Mouse (Mus musculus) heart, postnatal 25 days (tissue): Measurements from ENCODE around the gene Myadm. TPM values are rescaled to one million over a fixed set of nuclear protein-coding genes. Genes with fewer than 3 reads are reported as not detected.

Experiments
- DNase-seq: peaks from one replicate; pipeline ENCODE4 v3.0.0; 2022; ENCODE audit warnings: low spot score
- intact Hi-C: fragments of 180-260 bp; cut with DNase I; formaldehyde crosslinking; loops from one replicate; pipeline ENCODE4 v1.15.1; 2025
- total RNA-seq, 2 experiments: library from RNA; stranded (reverse); gene quantifications; 2 replicates each; pipeline ENCODE4 v1.2.3; 2021

The Myadm gene
- total RNA-seq, 2 experiments from 2014 or later = 157 to 191 TPM

DNA sequence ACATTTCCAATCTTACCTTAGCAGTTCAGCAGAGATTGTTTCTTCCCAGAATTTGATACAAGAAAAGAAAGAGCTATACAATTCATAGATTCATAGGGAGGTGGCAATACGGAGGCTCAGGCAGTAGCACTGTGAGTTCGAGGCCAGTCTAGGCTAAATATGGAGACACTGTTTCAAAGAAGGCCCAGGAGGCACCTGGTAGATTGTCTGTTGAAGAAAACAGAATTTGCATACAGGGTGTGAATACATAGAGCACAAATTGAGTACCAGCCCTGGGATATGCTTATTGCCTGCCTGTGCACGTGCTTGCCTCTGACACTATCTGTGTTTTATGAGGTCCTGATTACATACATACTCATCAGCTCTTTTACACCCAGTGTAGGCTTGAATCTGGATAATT, 17.5 kb downstream of the Myadm start:
- intact Hi-C loops = no loop called here
- DNase-seq = no peak

DNA sequence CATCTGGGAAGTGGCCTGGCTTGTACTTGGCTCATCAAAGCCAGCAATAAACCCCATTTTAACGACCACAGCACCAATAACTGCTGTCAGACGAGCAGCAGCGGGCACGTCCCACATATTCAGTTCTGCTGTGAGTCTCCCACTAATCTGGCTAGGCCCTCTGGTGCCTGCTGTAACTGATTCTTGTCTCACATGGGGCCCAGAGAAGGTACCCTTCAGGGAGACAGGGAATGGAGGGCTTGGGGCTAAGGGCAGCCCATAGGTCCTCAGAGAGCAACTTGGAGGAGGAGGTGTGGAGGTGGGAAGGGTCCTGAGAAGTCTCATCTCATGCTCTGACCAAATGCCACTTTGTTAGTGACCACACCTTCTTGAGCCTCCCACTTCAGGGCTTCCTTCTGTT, 19.8 kb downstream of the Myadm start:
- DNase-seq = no peak
- intact Hi-C loops = no loop called here

DNA sequence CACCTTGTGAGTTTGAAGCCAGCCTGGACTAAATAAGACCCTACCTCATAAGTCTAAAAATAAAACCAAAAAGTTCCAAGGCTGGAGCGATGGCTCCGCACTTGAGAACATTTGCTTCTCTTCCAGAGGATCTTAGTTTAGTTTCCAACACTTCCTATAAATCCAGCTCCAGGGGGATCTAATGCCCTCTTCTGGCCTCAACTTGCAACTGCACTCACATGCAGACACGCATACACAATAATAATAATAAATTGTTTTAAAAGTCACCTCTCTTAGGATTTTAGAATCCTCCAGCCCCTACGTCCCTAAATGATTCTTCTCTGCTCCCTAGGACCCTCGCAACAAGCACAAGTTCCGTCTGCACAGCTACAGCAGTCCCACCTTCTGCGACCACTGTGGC, 21.4 kb downstream of the Myadm start:
- DNase-seq = no peak
- intact Hi-C loops = no loop called here

DNA sequence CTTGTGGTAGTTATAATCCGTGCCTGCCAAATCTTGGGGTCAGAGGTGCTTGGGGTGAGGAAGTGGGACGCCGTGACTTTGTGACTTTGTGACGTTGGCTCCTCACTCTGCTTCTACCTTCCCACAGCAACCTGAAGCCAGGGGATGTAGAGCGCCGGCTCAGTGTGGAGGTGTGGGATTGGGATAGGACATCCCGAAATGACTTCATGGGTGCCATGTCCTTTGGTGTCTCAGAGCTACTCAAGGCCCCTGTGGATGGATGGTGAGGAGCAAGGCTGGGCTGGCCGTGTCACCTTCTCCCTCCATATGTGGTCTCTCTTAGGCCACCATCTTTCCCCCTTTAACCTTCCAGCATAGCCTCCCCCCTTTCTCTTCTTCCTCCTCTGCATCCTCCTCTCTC, 24.7 kb downstream of the Myadm start:
- intact Hi-C loops = no loop called here
- no peak for DNase-seq

DNA sequence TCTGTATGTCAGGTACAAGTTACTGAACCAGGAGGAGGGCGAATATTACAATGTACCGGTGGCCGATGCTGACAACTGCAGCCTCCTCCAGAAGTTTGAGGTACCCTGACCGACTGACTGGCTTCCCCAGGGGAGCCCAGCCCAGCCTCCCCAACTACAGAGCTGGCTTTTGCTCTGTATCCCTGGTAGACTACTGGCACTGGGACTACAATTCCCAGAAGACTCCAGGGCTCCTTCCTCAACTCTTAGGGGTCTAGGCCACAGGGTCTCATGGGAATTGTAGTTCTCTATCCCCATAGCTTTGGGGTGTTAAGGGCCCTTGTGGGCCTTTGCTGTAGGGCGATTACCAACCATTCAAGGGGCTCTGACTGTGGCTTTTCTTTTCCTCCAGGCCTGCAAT, 25.2 kb downstream of the Myadm start:
- no peak for DNase-seq
- intact Hi-C loops = no loop called here

DNA sequence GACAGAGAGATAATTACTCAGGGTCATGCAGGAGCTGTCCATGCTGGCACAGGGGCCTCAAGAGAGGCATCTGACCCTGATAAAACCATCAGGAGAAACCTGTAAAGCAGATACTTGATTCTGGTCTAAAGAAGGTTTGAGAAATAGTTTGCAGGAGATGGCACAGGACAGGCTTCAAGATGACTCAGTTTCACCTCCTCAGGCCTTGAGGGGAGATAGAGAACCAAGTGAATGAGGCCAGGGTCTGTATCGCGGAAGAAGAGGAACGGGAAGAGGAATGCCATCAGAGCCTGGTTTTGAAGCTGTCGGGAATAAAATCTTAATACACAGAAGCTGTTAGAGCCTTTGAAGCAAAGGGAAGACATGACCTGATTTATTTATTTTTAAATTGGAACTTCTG, 28.8 kb downstream of the Myadm start:
- intact Hi-C loops = no loop called here
- DNase-seq = no peak

DNA sequence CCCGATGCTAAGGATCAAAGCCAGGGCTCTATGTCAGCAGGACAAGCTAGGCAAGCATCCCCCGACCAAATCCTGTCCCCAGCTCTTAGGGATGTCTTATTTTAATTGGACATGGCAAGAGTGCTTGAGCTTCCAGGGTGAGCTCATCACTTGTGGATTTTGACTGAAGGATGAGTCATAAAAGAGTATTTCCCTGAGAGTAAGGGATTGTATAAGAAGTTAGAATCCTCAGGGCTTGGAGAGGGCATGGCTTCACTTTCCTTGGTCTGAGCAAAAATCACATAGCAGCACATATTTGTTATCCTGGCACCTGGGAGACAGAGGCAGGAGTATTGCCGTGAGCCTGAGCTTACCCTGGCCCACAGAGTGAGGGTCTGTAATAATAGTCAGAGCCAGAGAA, 32.0 kb downstream of the Myadm start:
- intact Hi-C loops = no loop called here
- no peak for DNase-seq

DNA sequence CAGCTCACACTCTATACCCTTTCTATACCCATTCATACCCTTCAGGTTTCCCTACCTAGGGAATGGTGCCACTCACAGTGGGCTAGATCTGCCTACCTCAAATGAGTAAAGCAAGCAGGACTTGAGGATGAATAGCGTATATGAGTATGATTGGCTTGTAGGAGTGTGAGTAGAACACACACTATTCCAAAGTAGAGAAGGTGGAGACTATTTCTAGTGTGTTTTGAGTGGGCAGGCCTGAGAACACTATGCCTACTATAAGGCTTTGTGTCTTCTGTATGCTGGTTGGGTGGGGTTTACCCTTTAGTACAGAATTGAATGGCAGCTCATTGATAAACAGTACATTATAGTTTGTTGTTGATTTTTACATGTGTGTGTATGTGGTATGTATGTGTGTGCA, 34.9 kb downstream of the Myadm start:
- DNase-seq = no peak
- intact Hi-C loops = no loop called here

DNA sequence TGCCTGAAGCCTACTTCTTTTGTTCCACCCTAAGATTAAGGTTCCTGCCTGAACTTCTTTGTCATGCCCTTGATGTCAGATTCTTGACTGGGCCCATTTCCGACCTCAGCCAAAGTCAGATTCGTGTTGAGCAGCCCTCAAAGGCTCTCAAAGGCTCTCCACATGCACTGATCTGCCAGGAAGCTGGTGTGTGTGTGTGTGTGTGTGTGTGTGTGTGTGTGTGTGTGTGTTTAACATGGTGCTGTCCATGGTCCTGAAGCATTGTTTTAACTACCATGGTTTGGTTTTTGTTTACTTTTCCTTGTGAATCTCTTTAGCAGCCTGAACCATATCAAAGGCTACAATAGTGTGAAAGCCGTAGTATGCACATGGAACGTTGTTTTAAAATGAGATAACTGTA, 39.1 kb downstream of the Myadm start:
- intact Hi-C loops = no loop called here
- no peak for DNase-seq

DNA sequence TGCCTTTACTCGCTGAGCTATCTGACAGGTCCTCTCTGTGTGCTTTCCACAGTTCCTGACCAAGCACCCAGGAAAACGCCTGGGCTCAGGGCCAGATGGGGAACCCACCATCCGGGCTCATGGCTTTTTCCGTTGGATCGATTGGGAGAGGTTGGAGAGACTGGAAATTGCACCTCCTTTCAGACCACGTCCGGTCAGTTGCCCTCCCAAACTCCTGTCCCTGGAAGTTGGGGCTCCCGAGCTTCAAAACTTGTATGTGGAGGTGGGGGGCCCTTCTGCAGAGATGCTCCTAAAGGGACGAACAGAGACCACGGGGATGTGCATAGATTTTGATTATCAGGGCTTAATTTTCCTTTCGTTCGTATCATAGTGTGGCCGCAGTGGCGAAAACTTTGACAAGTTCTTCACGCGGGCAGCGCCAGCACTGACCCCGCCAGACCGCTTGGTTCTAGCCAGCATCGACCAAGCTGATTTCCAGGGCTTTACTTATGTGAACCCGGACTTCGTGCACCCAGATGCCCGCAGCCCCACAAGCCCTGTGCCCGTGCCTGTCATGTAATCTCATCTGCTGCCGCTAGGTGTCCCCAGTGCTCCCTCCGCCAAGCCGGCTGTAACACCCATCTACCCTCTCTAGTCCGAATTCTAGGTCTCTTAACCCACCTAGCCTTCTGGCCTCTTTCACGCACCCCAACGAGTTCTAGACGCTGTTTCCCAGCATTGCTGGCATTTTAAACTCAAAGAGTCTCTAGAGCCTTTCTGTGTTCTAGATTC, 41.1 kb downstream of the Myadm start:
- intact Hi-C loops = loop anchor here (2.0 kb wide), 1 partner anchor 119 kb away; no protein-coding TSS in a partner anchor
- peak; percentile 44 for DNase-seq

DNA sequence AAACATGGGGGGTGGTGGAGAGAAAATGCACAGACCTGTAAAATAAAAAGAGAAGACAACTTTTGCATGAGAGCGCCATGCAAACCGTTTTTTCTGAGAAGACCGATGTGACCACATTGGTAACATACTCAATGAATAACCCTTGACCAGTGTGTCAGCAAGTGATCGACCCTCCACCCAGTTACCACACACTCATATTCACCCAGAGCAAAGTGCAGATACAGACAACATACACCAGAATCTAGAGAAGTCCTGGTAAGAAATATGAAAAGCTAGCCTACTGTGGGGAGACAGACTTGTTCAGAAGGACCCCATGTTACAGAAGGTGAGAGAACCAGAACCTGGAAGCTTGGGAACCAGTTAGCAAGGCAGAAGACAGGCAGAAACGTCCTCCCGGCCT, 42.3 kb downstream of the Myadm start:
- intact Hi-C loops = loop anchor here (2.0 kb wide), 1 partner anchor 118 kb away; no protein-coding TSS in a partner anchor

DNA sequence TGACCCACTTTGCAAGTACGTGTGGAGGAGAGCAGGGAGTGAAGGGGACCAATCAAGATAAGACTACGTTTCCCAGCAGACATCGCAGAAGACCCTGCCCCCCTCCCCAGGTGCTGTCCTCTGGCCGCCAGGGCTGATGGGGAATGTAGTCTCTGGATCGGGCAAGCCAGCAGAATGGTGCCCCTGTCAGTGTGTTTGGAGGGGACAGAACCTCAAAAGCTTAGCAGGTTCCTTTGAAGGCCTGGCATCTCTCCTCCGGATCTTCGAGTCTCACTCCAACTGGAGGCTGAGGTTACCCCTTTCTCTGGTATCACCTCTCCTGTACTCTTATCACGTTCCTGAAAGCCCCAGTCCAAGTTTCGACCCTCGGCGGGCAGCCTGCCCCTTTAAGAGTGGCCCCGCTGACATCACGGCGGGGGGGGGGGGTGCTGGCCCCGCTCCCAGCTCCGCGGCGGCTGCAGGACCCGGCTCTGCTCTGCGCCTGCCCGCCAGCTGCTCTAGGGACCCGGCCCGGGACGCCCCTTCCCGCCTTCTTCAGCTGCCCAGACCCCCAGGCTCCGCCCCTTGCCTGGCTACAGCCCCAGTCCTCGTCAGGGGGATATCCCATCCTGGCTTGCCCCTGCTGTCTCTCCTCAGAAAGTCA, 42.8 kb downstream of the Myadm start:
- intact Hi-C loops = loop anchor here (2.0 kb wide), 1 partner anchor 117 kb away; no protein-coding TSS in a partner anchor
- peak; percentile 45 for DNase-seq

More for the DNA sequence above, 42.3 kb downstream of the Myadm start:
- DNase-seq = no peak

DNA sequence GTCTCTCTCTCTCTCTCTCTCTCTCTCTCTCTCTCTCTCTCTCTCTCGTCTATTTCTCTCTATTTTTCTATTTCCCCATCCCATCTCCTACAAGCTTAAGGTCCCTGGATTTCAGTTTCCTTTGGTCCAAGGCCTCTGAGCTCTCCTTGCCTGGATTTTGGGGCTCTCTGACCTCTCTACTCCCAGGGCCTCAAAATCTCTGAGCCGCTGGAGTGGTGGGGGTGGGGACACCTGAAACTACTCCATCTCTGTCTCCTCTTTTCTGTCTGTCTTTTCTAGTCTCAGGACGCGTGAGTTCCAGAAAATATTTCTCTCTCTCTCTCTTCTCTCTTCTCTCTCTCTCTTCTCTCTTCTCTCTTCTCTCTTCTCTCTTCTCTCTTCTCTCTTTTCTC, 43.3 kb downstream of the Myadm start:
- intact Hi-C loops = no loop called here
- no peak for DNase-seq

DNA sequence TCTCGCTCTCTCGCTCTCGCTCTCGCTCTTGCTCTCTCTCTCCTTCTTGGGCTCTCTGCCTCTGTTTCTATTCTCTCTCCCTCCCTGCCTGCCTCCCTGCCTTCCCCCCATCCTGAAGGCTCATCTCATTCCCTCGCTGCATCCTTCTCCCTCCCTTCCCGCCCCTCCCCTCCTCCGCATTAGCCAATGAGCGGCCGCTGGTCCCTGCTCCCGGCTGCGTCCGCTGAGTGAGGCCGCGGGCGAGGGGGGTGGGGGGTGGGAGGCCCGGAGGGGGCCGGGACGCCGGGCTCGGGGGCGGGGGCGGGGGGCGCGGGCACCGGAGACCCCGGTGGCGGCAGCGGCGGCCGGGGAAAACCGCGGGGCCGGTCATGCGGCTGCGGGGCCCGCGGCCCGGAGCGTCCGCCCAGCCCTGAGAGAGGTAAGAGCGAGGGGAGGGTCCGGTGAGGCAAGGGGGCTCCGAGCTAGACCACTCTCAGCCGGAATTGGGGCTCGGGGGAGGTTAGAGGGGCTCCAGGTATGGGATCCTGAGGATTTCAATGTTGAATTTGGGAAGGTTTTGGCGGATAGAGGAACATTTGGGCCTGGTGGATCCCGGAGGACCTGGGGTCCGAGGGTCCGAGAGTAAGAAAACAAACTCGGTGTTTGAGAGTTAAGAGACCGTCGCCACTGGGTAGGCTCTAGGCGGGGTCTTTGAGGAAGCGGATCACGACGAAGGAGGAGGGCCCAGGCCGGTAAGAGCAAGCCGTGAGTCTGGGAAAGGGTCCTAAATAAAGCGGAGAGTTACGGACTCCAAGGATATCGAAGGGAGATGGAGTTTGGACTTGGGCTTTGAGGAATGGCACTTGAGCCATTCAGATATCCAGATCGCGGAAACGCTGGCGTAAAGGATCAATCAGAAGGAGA, 44.0 kb downstream of the Myadm start, which contains the start of gene Cacng7:
Gene Cacng7 (plus strand): TSS at position 337 of the 903 bp plus-strand sequence.
- intact Hi-C loops = no loop called here
- DNase-seq = no peak

DNA sequence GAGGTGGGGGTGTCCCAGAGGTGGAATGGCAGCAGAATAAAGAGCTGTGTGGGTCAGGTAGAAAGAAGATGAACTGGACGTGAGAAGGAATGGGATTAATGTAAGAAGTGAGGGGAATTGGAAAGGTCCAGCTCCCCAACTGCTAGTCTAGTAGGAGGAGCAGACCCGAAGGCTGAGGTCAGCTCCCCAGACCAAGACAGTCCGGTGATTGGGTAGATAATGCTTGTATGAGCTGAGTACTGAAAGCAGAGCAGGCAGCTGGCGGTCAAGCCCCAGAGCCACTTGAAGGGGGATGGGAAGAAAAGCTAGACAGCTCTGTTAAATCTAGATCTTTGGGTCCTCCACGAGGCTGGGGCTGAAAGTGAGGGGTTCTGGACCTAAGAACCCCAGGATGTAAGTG, 44.7 kb downstream of the Myadm start:
- DNase-seq = no peak
- intact Hi-C loops = no loop called here

DNA sequence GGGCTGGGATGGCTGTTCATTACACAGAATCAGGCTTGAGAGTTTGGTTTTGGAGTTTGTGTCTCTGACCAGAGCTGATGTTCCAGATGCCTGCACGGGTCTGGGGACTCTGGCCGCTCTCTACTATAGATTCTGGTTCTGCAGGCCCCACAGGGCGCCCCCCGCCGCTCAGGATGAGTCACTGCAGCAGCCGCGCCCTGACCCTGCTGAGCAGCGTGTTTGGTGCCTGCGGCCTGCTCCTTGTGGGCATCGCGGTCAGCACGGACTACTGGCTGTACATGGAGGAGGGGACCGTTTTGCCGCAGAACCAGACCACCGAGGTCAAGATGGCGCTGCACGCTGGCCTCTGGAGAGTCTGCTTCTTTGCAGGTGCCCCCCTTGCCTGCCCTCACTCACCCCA, 47.5 kb downstream of the Myadm start:
- intact Hi-C loops = no loop called here
- no peak for DNase-seq

DNA sequence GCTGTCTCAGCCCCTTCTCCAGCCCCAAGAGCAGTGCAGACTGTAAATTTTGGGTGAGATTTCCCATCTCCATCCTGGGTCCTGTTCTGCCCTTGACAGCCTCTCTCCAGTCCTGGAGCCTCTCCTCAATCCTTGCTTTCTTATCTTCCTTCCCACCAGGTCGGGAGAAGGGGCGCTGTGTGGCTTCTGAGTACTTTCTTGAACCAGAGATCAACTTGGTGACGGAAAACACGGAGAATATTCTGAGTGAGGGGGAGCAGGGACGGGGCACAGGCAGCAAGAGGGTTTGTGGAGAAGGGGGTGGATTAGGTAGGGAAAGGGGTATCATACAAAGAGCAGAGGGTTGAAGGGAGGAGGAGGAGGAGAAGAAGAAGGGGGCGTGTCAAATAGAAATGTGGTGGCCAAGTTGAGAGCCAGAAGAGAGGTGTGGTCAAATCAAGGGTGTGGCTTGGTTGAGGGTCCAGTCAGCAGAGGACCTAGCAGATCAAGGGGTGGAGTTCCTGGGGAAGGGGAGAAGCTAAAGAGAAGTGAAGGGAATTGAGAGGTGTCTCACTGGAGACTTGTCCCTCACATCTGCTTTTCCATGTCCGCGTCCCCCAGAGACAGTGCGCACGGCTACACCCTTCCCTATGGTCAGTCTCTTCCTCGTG, 49.5 kb downstream of the Myadm start:
- intact Hi-C loops = no loop called here
- DNase-seq = no peak

DNA sequence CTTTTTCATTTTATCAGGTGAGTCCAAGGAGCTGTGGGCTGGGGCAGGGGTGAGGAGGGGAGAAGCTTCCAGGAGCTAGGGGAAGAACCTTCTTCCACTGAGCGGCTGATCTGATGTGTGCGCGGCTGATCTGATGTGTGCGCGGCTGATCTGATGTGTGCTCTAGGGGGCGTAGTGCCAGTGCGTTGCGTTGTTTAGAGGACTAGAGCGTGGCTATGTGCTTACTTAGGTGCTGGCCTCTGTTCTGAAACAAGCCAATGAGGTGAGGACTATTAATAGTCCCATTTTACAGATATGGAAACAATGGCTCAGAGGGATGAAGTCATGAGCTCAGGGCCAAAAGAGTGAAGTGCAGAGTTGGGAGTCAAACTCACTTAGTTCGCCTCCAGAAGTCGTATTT, 50.1 kb downstream of the Myadm start:
- intact Hi-C loops = no loop called here
- DNase-seq = no peak

DNA sequence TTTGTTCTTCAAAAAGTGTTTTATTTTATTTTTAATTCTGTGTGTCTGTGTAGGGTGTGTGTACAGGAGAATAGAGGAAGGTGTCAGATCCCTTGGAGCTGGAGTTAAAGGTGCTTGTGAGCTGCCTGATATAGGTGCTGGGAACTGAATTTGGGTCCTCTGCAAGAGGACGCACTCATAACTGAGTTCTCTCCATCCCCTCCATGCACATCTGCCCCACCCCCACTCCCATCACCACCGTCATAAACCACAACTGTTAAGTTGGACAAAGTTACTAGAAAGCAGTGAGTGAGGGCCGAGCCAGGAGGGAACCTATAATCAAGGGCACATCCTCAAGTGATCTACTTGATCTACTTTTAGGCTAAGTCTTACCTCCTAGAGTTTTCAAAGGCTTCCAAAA, 55.0 kb downstream of the Myadm start:
- DNase-seq = no peak
- intact Hi-C loops = no loop called here

DNA sequence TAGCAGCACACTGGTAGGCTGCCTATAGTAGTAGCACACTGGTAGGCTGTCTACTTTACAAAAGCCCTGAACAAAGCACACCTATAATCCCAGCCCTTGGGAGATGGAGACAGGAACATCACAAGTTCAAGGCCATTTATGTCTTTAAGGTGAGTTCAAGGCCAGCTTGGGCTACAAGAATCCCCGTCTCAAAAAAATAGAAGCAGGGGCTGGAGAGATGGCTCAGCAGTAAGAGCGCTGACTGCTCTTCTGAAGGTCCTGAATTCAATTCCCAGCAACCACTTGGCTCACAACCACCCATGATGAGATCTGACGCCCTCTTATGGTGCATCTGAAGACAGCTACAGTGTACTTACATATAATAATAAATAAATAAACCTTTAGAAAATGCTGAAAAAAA, 56.4 kb downstream of the Myadm start:
- no peak for DNase-seq
- intact Hi-C loops = no loop called here
